Mouse (Mus musculus) limb, embryonic 13.5 days (tissue): ENCODE measurements around the gene Ccdc39. TPM values are rescaled to one million over a fixed set of nuclear protein-coding genes. Genes with fewer than 3 reads are reported as not detected.

Source experiments
- ATAC-seq: fragments of 200-750 bp; cut with Nextera tagmentation; 2 replicates; pipeline ENCODE4 v1.8.0; 2017; ENCODE audit warnings: low read depth, moderate number of reproducible peaks, moderate TSS enrichment; ENCODE audit not compliant: low FRiP score
- H3K27ac ChIP-seq: fragments of 300-500 bp; sonication (generic); 2 replicates; pipeline ENCODE4 v1.5.1; 2015; ENCODE audit warnings: inconsistent platforms, mild to moderate bottlenecking, moderate library complexity
- H3K27me3 ChIP-seq: fragments of 300-500 bp; sonication (generic); 2 replicates; pipeline ENCODE4 v1.6.1; 2015; ENCODE audit warnings: mild to moderate bottlenecking, inconsistent platforms
- H3K36me3 ChIP-seq: fragments of 300-500 bp; sonication (generic); 2 replicates; pipeline ENCODE4 v1.6.1; 2015; ENCODE audit warnings: inconsistent platforms, mild to moderate bottlenecking, moderate library complexity
- H3K4me1 ChIP-seq: fragments of 300-500 bp; sonication (generic); 2 replicates; pipeline ENCODE4 v1.6.1; 2015; ENCODE audit warnings: inconsistent platforms
- H3K4me2 ChIP-seq: fragments of 300-500 bp; sonication (generic); replicated peaks from 2 replicates; pipeline ENCODE4 v1.6.1; 2015; ENCODE audit warnings: inconsistent platforms, mild to moderate bottlenecking, moderate library complexity
- H3K4me3 ChIP-seq: fragments of 300-500 bp; sonication (generic); 2 replicates; pipeline ENCODE4 v1.5.1; 2015; ENCODE audit warnings: moderate library complexity, mild to moderate bottlenecking, inconsistent platforms
- H3K9ac ChIP-seq: fragments of 300-500 bp; sonication (generic); 2 replicates; pipeline ENCODE4 v1.6.1; 2015; ENCODE audit warnings: mild to moderate bottlenecking, inconsistent platforms
- H3K9me3 ChIP-seq: fragments of 300-500 bp; sonication (generic); 2 replicates; pipeline ENCODE4 v1.6.1; 2016; ENCODE audit warnings: inconsistent platforms
- WGBS: fragments of 180-500 bp; shearing (Covaris S2); methylation state at CpG from one replicate; pipeline ENCODE4 v1.1.7; 2015; 5-methylcytosine and 5-hydroxymethylcytosine counted together
- polyA plus RNA-seq: library from polyadenylated mRNA; unstranded; fragments of >200 nt; fragmentation: Nextera tagmentation; extraction: Ambion mirVana; gene quantifications from 2 replicates; pipeline ENCODE4 v1.2.1, GENCODE M21; 2015

Ccdc39 gene
- polyA plus RNA-seq = 4.5 and 4.8 TPM in 2 replicates

- no peaks in the 10 kb centered on the region for H3K27me3 ChIP-seq
- peak within 1 kb of the TSS; percentile 73 for H3K9ac ChIP-seq
- ATAC-seq = peak; percentile 96
- WGBS = 8% methylated on average over 26 of the region's 26 CpGs
- no peak within 1 kb of the TSS for H3K27ac ChIP-seq
- no peaks in the 10 kb centered on the region for H3K36me3 ChIP-seq
- no peaks in the 10 kb centered on the region for H3K9me3 ChIP-seq
- peaks cover 4% of the 10 kb centered on the region for H3K4me1 ChIP-seq
- peak within 1 kb of the TSS; percentile 75 for H3K4me2 ChIP-seq
- H3K4me3 ChIP-seq = peak within 1 kb of the TSS; percentile 56
Observed at GRCm38 (mm10) chr3:33843801-33844632, at the start of gene Ccdc39. Gene Ccdc39, minus strand, starts transcription at chr3:33844310.

- ATAC-seq = no peak
- Histone ChIP-seq H3K36me3 (no peaks in the 10 kb centered on the region), H3K27me3 (no peaks in the 10 kb centered on the region), H3K9me3 (no peaks in the 10 kb centered on the region), H3K9ac (no peak overlapping the region), H3K4me2 (no peak overlapping the region), H3K27ac (no peak overlapping the region), H3K4me1 (no peaks in the 10 kb centered on the region), H3K4me3 (no peak overlapping the region)
- 88% methylated on average over 5 of the region's 5 CpGs for WGBS
Observed at GRCm38 (mm10) chr3:33893433-33893832, 49.3 kb upstream of the Ccdc39 start.

- Histone ChIP-seq H3K27ac (no peak overlapping the region), H3K4me3 (no peak overlapping the region), H3K9ac (no peak overlapping the region), H3K36me3 (no peaks in the 10 kb centered on the region), H3K27me3 (no peaks in the 10 kb centered on the region), H3K9me3 (no peaks in the 10 kb centered on the region), H3K4me2 (no peak overlapping the region), H3K4me1 (no peaks in the 10 kb centered on the region)
- no peak for ATAC-seq
- 23% methylated on average over 8 of the region's 8 CpGs for WGBS
Observed at GRCm38 (mm10) chr3:33887438-33887837, 43.3 kb upstream of the Ccdc39 start.

GRCm38 (mm10) chr3:33883105-33883504 lies 39.0 kb upstream of the Ccdc39 start:
- Histone ChIP-seq H3K27ac (no peak overlapping the region), H3K9ac (no peak overlapping the region), H3K4me2 (no peak overlapping the region), H3K4me1 (no peaks in the 10 kb centered on the region), H3K4me3 (no peak overlapping the region), H3K9me3 (no peaks in the 10 kb centered on the region), H3K27me3 (no peaks in the 10 kb centered on the region), H3K36me3 (no peaks in the 10 kb centered on the region)
- ATAC-seq = no peak
- WGBS = 77% methylated on average over 6 of the region's 6 CpGs

GRCm38 (mm10) chr3:33882695-33883094 lies 38.6 kb upstream of the Ccdc39 start:
- no peak for ATAC-seq

GRCm38 (mm10) chr3:33878661-33879060 lies 34.6 kb upstream of the Ccdc39 start:
- Histone ChIP-seq H3K9ac (no peak overlapping the region), H3K4me1 (no peaks in the 10 kb centered on the region), H3K27me3 (no peaks in the 10 kb centered on the region), H3K36me3 (no peaks in the 10 kb centered on the region), H3K4me3 (no peak overlapping the region), H3K4me2 (no peak overlapping the region), H3K27ac (no peak overlapping the region), H3K9me3 (no peaks in the 10 kb centered on the region)
- 86% methylated on average over 6 of the region's 6 CpGs for WGBS
- no peak for ATAC-seq

More at GRCm38 (mm10) chr3:33882695-33883094, 38.6 kb upstream of the Ccdc39 start:
- Histone ChIP-seq H3K27ac (no peak overlapping the region), H3K27me3 (no peaks in the 10 kb centered on the region), H3K36me3 (no peaks in the 10 kb centered on the region), H3K4me1 (no peaks in the 10 kb centered on the region), H3K4me2 (no peak overlapping the region), H3K9me3 (no peaks in the 10 kb centered on the region), H3K9ac (no peak overlapping the region), H3K4me3 (no peak overlapping the region)
- WGBS = 67% methylated on average over 2 of the region's 2 CpGs

GRCm38 (mm10) chr3:33874456-33875286 lies 30.6 kb upstream of the Ccdc39 start:
- WGBS = 77% methylated on average over 12 of the region's 12 CpGs
- no peaks in the 10 kb centered on the region for H3K36me3 ChIP-seq
- H3K27me3 ChIP-seq = no peaks in the 10 kb centered on the region
- no peaks in the 10 kb centered on the region for H3K9me3 ChIP-seq
- H3K4me1 ChIP-seq = no peaks in the 10 kb centered on the region
- H3K4me3 ChIP-seq = no peak overlapping the region
- no peak for ATAC-seq
- H3K27ac ChIP-seq = no peak overlapping the region
- H3K4me2 ChIP-seq = no peak overlapping the region
- H3K9ac ChIP-seq = no peak overlapping the region

GRCm38 (mm10) chr3:33873837-33874236 lies 29.7 kb upstream of the Ccdc39 start:
- Histone ChIP-seq H3K9ac (no peak overlapping the region), H3K4me1 (no peaks in the 10 kb centered on the region), H3K4me2 (no peak overlapping the region), H3K27ac (no peak overlapping the region), H3K9me3 (no peaks in the 10 kb centered on the region), H3K4me3 (no peak overlapping the region), H3K27me3 (no peaks in the 10 kb centered on the region), H3K36me3 (no peaks in the 10 kb centered on the region)
- WGBS = 62% methylated on average over 7 of the region's 7 CpGs
- no peak for ATAC-seq

- Histone ChIP-seq H3K27ac (no peak overlapping the region), H3K4me1 (no peaks in the 10 kb centered on the region), H3K27me3 (no peaks in the 10 kb centered on the region), H3K9me3 (no peaks in the 10 kb centered on the region), H3K36me3 (no peaks in the 10 kb centered on the region), H3K4me2 (no peak overlapping the region), H3K9ac (no peak overlapping the region), H3K4me3 (no peak overlapping the region)
- no peak for ATAC-seq
- 82% methylated on average over 8 of the region's 8 CpGs for WGBS
Observed at GRCm38 (mm10) chr3:33873366-33873765, 29.3 kb upstream of the Ccdc39 start.

GRCm38 (mm10) chr3:33864000-33864540 lies 20.0 kb upstream of the Ccdc39 start:
- H3K27me3 ChIP-seq = no peaks in the 10 kb centered on the region
- no peak overlapping the region for H3K4me2 ChIP-seq
- no peak overlapping the region for H3K27ac ChIP-seq
- no peak overlapping the region for H3K9ac ChIP-seq
- H3K36me3 ChIP-seq = no peaks in the 10 kb centered on the region
- no peaks in the 10 kb centered on the region for H3K4me1 ChIP-seq
- H3K9me3 ChIP-seq = no peaks in the 10 kb centered on the region
- H3K4me3 ChIP-seq = no peak overlapping the region
- ATAC-seq = no peak

GRCm38 (mm10) chr3:33858939-33859338 lies 14.8 kb upstream of the Ccdc39 start:
- H3K36me3 ChIP-seq = no peaks in the 10 kb centered on the region
- 62% methylated on average over 3 of the region's 3 CpGs for WGBS
- no peak overlapping the region for H3K4me2 ChIP-seq
- no peaks in the 10 kb centered on the region for H3K9me3 ChIP-seq
- no peak overlapping the region for H3K4me3 ChIP-seq
- H3K27me3 ChIP-seq = no peaks in the 10 kb centered on the region
- no peak for ATAC-seq
- H3K9ac ChIP-seq = no peak overlapping the region
- no peak overlapping the region for H3K27ac ChIP-seq
- no peaks in the 10 kb centered on the region for H3K4me1 ChIP-seq

GRCm38 (mm10) chr3:33853062-33853461 lies 9.0 kb upstream of the Ccdc39 start:
- Histone ChIP-seq H3K36me3 (no peaks in the 10 kb centered on the region), H3K27me3 (no peaks in the 10 kb centered on the region), H3K4me2 (no peak overlapping the region), H3K9ac (no peak overlapping the region), H3K4me1 (no peaks in the 10 kb centered on the region), H3K9me3 (no peaks in the 10 kb centered on the region), H3K27ac (no peak overlapping the region), H3K4me3 (no peak overlapping the region)
- WGBS = 50% methylated on average over 1 of the region's 1 CpGs
- no peak for ATAC-seq
